Mouse (Mus musculus) testis, adult 2 months (tissue): ENCODE measurements around the gene H2afy2. TPM values are rescaled to one million over a fixed set of nuclear protein-coding genes. Genes with fewer than 3 reads are reported as not detected.
A peak's percentile ranks its signal among the peaks of the same experiment; 100 is the strongest.

ENCODE experiments used
- H3K27ac ChIP-seq: fragments of 200-500 bp; 2 replicates; pipeline ENCODE4 v1.5.1; 2012; ENCODE audit warnings: low read depth, low read length; ENCODE audit not compliant: control insufficient read depth, insufficient read depth
- H3K27me3 ChIP-seq: fragments of 200-500 bp; 2 replicates; pipeline ENCODE4 v1.6.1; 2012; ENCODE audit warnings: mild to moderate bottlenecking, low read length, moderate library complexity; ENCODE audit not compliant: control insufficient read depth, insufficient read depth
- H3K36me3 ChIP-seq: fragments of 200-500 bp; 2 replicates; pipeline ENCODE4 v1.6.1; 2012; ENCODE audit warnings: mild to moderate bottlenecking, low read length; ENCODE audit not compliant: control insufficient read depth, insufficient read depth
- H3K4me1 ChIP-seq: fragments of 200-500 bp; 2 replicates; pipeline ENCODE4 v1.6.1; 2012; ENCODE audit warnings: low read length; ENCODE audit not compliant: control insufficient read depth, insufficient read depth
- H3K4me3 ChIP-seq: fragments of 200-500 bp; 2 replicates; pipeline ENCODE4 v1.5.1; 2012; ENCODE audit warnings: low read depth, mild to moderate bottlenecking, low read length, moderate library complexity, mixed read lengths; ENCODE audit not compliant: control insufficient read depth
- CTCF ChIP-seq: fragments of 200-500 bp; IDR thresholded peaks from 2 replicates; pipeline ENCODE4 v1.5.1; 2012; ENCODE audit warnings: low read depth, mild to moderate bottlenecking, inconsistent platforms, low read length, moderate library complexity; ENCODE audit not compliant: control insufficient read depth, insufficient read depth, insufficient replicate concordance
- POLR2A ChIP-seq: fragments of 200-500 bp; IDR thresholded peaks from 2 replicates; pipeline ENCODE4 v1.6.1; 2012; ENCODE audit warnings: low read depth, mild to moderate bottlenecking, inconsistent platforms, low read length, moderate library complexity; ENCODE audit not compliant: control insufficient read depth
- polyA plus RNA-seq: library from polyadenylated mRNA; depleted of rRNA; stranded (reverse); fragments of >200 nt; gene quantifications from 2 replicates; pipeline ENCODE4 v1.2.3, GENCODE M21; 2012

Gene H2afy2
- polyA plus RNA-seq, 1 experiment: 2.8 TPM

- Histone ChIP-seq H3K36me3 (no peaks in the 10 kb centered on the region), H3K4me1 (peaks cover 16% of the 10 kb centered on the region), H3K27me3 (no peaks in the 10 kb centered on the region), H3K27ac (peak within 1 kb of the TSS; percentile 63), H3K4me3 (peak within 1 kb of the TSS; percentile 92)
- TF ChIP-seq POLR2A (peak; percentile 48), CTCF (no peak)
Measured at GRCm38 (mm10) chr10:61714771-61715461, 69.0 kb downstream of the H2afy2 start, which contains the start of gene Aifm2. Aifm2 (plus strand) TSS chr10:61715263.

GRCm38 (mm10) chr10:61714146-61714545, 69.8 kb downstream of the H2afy2 start:
- TF ChIP-seq POLR2A (no peak), CTCF (no peak)
- peaks cover 16% of the 10 kb centered on the region for H3K4me1 ChIP-seq
- no peaks in the 10 kb centered on the region for H3K27me3 ChIP-seq
- no peaks in the 10 kb centered on the region for H3K36me3 ChIP-seq
- no peak overlapping the region for H3K4me3 ChIP-seq
- no peak overlapping the region for H3K27ac ChIP-seq

- Histone ChIP-seq H3K27me3 (no peaks in the 10 kb centered on the region), H3K4me1 (peaks cover 16% of the 10 kb centered on the region), H3K27ac (no peak overlapping the region), H3K36me3 (no peaks in the 10 kb centered on the region), H3K4me3 (no peak overlapping the region)
- TF ChIP-seq POLR2A (no peak), CTCF (no peak)
Measured at GRCm38 (mm10) chr10:61713601-61714000, 70.3 kb downstream of the H2afy2 start.

DNA sequence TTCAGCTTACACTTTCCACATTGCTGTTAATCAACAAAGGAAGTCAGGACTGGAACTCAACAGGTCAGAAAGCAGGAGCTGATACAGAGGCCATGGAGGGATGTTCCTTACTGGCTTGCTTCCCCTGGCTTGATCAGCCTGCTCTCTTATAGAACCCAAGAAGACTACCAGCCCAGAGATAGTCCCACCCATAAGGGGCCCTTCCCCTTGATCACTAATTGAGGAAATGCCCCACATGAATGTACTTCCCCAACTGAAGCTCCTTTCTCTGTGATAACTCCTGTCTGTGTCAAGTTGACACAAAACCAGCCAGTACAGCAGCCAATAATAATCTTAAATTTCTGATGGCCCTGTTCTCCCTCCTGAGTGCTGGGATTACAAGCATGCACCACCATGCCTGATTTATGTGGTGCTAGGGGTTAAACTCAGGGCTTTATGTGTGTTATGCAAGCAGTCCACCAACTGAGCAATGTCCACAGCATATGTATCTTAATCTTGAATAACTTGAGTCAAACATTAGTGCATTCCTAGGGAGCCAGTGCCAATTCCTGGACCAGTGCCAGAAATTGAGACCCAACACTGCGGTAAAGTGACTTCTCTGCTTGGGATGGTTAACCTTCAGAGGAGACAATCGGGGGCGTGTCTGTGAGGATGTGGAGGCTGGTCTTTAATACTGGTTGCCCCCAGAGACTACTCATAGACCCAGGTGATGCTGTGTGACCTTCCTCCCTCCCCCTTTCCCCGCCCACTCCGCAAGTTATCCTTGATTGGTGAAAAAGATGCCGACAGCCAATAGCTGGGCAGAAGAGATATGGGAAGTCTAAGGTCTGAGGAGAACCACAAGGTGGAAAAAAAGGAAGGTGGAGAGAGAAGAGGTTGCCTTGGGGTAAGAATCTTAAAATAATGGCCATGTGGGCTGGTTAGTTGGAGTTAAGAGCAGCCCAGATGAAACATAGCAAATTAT, 77.3 kb downstream of the H2afy2 start:
- H3K4me3 ChIP-seq: no peak overlapping the region
- TF ChIP-seq CTCF: no peak
- H3K27me3 ChIP-seq: no peaks in the 10 kb centered on the region
- no peak overlapping the region for H3K27ac ChIP-seq
- H3K4me1 ChIP-seq: no peaks in the 10 kb centered on the region
- H3K36me3 ChIP-seq: peaks cover 3% of the 10 kb centered on the region

DNA sequence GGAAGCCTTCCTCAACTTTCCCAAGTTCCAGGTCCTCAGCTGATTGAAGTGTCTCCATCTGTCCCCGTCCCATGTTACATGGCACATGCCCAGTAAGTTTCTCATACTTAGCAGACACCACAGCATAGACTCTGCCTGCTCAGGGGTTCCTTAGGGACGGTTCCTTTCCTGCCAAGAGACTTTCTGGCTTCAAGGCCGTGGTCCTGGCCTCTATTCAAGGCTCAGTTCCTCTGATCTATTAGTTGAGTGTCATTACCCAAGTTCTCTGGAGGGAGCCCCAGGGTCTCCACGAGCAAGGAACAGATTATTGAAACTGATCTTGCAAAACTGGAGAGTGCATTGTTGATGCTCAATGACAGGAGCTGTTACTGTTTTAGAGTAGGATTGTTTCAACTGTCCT, 79.3 kb downstream of the H2afy2 start:
- no peak for TF ChIP-seq CTCF
- TF ChIP-seq POLR2A: no peak
- Histone ChIP-seq H3K4me1 (no peaks in the 10 kb centered on the region), H3K27me3 (no peaks in the 10 kb centered on the region), H3K27ac (peak overlapping the region; percentile 26; the same call in 1 of the 2 replicates), H3K4me3 (no peak overlapping the region), H3K36me3 (peaks cover 3% of the 10 kb centered on the region)

- no peak overlapping the region for H3K4me3 ChIP-seq
- no peak for TF ChIP-seq POLR2A
- TF ChIP-seq CTCF: no peak
- H3K27me3 ChIP-seq: no peaks in the 10 kb centered on the region
- H3K36me3 ChIP-seq: peaks cover under 1% of the 10 kb centered on the region; the same call in 1 of the 2 replicates
- no peak overlapping the region for H3K27ac ChIP-seq
- peaks cover 5% of the 10 kb centered on the region for H3K4me1 ChIP-seq
Measured at GRCm38 (mm10) chr10:61697028-61697427, 86.9 kb downstream of the H2afy2 start.

GRCm38 (mm10) chr10:61696560-61696823, 87.5 kb downstream of the H2afy2 start:
- Histone ChIP-seq H3K36me3 (no peaks in the 10 kb centered on the region), H3K27me3 (no peaks in the 10 kb centered on the region), H3K4me1 (peaks cover 5% of the 10 kb centered on the region), H3K4me3 (peak overlapping the region; percentile 99), H3K27ac (no peak overlapping the region)
- TF ChIP-seq POLR2A (no peak), CTCF (no peak)
